Mouse (Mus musculus) T-cell, adult 2 months (primary cell): Measurements from ENCODE around the gene Myom1.
A peak's percentile ranks its signal among the peaks of the same experiment; 100 is the strongest.

Experiments
- DNase-seq: peaks from one replicate; pipeline ENCODE4 v3.0.0; 2022; ENCODE audit warnings: low spot score

Gene Myom1

DNA sequence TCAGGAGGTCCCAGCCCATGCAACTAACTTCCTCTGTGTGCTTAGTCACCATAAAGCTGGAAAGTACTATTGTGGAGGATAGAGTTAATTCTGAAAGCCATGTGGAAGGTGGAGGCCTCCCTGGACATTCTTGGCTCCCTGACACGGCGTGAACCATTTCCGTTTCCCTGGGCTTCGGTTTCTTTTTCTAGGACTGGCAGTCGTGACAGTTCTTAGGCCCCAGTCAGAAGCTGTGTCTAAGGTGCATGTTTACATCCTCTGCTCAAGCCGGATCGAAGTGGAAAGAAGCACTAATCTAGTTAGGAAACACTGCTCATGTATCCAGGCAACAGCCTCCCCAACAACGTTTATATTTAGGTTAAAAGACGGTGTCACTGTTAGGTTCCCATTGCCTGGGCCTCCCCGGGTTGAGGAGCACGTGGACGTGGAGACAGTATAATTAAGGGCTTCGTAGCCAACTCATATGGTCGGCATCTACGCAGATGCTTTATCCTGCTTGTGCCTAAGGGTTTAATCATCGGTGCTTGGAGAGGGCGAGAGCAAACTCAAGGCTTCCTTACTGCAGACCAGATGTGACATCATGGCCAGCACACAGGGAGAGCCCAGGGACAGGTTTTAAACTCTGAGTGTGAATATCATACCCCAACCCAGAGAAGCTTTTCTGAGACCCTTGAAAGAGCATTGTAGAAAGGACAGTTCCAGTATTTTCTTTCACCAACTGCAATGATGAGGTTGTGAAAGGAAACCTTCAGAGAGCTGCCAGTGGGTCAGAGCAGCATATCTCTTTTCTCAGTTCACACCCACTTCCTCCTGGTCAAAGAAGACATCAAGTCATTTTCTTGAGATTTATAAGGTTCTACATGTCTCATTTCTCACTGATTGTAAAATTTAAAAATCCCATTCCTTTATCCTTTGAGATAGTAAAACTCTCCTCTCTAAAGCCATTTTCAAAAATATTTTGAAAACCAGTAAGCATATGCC lies 100.4 kb downstream of the Myom1 start:
- peak; percentile 34 for DNase-seq

DNA sequence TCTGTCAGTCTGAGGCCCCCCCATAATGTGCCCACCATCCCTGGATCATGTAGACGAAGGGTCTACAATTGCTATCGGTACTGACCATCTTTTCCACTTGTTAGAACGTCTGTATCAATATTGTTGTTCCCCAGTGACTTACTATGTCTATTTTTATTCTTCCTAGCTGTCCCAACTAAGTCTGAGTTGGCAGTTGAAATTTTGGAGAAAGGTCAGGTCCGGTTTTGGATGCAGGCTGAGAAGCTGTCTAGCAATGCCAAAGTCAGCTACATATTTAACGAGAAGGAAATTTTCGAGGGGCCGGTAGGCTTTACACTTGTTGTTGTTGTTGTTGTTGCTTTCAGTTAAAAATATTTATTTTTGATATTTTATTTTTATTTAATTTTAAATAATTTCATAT lies 102.9 kb downstream of the Myom1 start:
- DNase-seq = no peak

DNA sequence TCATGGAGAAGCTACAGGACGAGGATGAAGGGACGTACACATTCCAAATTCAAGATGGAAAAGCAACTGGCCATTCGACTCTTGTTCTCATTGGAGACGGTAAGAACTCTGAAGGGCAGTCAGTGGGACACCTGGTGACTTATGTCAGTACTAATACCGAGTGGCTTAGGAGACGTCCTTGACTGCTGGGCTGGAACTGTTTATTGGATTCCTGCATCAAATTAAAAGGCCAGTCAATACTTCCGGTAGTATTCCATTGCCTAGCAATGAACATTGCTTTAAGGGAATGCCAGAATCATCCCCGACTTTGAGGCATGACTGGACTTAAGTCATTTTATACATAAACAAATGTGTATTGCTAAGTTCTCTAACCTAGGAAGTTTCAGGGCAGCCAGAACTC lies 103.8 kb downstream of the Myom1 start:
- no peak for DNase-seq

DNA sequence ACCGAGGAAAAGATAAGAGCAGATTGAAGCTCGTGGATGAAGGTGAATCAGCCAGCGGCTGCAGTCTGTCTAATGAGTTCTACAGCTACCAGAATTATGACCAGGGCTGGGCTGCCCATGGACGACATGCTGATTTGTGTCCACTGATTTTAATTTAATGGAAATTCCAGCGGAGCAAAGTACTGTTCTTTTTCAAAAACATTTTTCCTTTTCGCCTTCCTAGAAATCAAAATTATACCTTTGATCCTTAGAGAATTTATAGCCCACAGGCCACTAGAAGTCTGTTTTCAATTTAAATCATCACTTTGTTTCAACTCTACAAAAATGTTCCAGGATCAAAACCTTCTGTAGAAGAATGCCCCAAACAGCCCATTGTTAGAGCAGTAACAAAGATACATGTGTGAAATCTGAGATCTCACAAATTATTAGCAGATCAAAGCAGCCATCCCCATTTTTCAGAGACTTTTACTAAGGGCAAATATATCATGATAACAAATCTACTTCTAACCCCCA lies 108.4 kb downstream of the Myom1 start:
- no peak for DNase-seq

DNA sequence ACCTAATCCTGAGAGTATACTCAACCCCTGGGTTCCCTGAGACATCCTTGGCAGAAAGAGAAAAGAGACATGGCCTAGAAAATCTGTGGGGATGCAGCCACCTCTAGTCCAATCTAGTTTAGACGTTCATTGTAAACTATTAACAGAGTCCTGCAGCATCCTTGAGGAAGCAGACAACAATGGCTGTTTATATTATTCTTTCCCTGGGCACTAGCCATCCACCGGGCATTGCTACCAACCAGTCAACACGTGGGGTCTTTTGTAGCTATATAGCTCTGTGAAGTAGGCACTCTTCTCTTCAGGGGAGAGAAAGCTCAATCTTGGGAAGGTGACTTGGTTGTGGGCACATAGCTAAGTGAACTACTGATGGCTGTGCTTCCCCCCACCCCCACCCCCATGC lies 110.3 kb downstream of the Myom1 start:
- no peak for DNase-seq

DNA sequence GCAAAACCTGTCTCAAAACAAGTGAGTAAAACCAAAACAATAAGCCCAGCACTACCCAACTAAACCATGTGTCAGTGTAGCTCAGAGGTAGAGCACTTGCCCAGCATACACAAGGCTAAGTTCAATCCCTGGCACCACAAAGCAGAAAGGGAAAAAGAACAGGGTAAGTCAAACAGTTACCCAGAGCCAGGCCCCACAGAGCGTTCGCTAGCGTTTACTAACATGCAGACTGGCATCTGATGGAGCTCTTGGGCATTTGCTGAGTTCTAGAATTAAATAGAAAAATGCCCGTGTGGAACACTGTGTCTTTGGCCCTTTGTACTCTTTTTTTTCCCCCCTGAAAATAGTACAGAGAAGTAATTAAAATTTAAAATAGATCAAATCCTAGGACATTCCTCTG lies 111.8 kb downstream of the Myom1 start:
- DNase-seq = no peak

DNA sequence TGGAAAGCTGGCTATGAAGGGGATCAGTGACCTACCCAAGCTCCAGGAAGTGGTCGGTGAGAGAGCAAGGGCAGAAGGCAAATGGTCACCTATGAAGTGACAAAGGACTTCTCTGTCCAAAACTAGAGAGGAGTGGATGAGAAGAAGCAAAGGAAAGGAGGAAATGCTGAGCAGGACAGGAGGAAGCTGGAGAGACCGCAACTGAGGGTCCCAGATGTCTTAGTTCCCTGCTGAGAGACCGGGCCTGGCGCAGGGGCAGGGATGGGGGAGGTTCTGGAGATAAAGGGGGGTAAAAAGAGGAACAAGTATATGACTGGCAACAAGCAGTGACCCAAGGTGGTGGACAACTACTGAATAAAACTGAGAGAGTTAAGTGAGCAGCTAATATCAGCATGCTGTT lies 115.5 kb downstream of the Myom1 start:
- no peak for DNase-seq

DNA sequence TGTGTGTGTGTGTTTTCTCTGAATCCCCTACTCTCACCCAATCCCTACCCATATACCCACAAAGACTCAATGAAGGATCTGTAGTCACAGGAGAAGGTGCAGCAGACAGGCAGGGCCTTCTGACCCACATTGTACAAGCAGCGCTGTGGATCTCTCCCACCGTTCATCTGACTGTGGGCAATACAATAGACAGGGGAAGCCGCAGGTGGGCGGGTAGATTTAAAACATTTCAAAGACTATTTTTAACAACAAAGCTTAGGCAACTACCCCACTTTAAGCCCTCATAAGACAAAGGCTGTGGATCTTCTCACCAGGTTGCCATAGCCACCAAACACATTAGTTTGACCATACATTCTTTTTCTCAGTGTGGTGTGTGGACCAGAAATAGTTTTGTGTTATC lies 116.2 kb downstream of the Myom1 start:
- DNase-seq = peak; percentile 19

DNA sequence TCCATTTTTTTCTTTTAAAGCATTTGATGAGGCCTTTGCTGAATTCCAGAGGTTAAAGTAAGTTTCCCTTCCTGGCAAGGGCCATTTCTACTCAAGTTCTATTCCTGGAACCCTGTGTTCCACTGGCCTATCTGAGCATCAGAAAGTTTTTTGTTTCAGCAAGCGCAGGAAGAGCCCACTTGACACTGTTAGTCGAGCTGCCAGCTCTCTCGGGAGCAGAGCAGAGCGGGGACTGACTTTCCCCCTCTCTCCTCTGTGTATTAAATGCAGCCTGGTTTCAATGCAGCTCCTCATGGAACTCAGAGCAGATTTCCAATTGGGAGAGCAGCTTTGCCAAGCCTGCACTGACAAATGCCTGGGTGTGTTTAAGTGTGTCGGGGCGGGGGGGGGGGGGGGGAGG lies 118.2 kb downstream of the Myom1 start:
- no peak for DNase-seq

DNA sequence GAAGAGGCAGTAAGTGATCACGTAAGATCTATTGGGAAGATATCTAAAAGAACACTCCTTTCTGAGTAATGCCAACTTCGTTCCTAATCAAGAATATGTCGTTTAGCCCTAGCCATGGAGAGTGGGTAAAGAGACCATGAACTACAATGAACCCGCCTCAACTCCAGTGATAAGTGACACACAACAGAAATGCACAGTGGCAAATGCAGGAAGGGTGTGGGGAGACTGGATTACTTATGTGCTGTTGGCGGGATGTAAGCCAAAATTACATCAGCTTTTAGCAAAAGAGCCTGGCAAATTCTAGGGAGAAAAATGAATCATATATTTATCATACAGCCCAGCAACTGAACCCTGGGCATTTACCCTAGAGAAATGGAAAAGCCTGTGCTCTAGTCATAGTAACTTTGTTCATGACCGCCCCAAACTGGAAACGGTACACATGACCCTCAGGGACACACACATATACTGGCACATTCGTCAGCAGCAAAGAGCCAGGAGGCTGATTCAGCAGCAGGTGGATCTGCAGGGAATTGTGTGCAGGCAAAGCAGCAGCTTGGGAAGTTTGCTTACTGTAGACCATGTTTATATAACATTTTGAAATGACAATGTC lies 121.7 kb downstream of the Myom1 start:
- no peak for DNase-seq

DNA sequence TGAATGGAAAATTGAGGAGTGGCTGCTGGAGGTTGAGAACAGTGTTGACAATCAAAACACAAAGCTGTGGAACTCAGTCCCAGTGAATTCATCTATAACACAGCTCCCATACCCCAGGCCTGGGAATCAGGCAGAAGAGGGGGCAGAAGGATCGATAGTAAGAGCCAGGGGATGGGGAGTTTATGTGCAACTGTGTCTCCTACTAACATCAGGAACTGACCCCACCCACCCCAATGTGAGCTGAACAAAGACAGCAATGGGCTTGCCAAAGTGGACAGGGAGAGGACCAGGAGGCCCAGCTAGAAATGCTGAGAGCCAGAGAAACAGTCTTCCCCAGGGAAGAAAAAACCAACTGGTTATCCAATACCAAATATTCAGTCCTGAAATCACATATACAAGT lies 122.2 kb downstream of the Myom1 start:
- DNase-seq = no peak

DNA sequence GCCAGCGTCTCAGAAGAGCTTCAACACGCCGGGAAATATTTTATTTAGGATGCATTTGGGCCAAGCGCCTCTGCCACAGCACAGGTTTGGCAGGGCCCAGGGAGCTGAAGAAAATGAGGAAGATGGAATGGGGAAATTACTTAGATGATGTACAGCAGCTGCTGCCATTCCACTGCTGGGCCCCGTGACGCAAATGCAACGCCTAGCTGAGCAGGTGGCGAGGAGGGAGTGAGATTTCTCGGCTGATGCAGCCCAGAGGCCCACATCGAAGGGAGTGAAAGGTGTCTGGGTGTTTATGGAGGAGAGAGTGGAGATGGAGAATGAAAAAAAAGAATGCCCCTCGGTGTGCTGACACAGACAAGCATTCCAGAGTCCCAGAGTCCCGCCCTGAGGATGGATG lies 123.1 kb downstream of the Myom1 start:
- no peak for DNase-seq

DNA sequence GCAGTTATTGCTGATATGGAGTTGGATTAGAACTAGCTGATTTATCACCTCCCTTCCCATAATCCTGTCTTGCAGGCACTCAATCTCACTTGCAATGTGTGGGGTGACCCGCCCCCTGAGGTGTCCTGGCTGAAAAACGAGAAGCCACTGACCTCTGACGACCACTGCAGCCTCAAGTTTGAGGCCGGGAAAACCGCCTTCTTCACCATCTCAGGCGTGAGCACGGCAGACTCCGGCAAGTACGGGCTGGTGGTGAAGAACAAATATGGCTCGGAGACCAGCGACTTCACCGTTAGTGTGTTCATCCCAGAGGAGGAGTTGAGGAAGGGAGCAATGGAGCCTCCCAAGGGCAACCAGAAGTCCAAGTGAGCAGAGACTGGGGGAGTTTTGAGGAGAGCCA lies 123.6 kb downstream of the Myom1 start:
- no peak for DNase-seq

DNA sequence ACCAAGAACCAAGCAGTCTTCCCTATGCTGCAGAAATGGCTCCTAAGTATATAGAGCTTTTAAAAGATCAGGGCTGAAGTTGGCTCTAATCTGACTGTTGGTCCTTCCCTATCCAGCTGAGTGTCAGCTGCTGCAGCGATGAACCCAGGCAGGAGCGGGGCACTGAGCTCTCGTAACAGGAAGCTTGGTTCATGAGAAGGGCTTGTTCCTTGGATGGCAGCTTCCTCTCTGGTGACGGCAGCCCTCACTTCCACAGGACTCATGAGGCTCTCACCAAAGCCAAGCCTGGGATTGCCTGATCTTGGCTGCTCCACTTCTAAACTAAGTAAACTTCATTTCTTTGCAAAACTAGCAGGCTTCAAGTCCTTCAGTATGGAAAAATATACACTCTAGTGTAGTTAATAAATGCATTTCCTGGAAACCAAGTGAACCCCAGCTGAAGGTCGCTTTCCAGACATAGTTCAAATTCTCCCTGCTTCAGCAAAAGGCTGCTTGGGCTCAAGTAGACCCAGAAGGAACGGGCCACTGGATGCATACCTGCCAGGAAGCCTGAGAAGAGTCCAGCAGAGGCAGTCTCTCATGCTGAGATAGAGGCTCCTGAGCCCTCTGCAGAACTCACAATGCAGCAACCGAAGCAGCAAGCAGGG lies 125.2 kb downstream of the Myom1 start:
- DNase-seq = no peak

DNA sequence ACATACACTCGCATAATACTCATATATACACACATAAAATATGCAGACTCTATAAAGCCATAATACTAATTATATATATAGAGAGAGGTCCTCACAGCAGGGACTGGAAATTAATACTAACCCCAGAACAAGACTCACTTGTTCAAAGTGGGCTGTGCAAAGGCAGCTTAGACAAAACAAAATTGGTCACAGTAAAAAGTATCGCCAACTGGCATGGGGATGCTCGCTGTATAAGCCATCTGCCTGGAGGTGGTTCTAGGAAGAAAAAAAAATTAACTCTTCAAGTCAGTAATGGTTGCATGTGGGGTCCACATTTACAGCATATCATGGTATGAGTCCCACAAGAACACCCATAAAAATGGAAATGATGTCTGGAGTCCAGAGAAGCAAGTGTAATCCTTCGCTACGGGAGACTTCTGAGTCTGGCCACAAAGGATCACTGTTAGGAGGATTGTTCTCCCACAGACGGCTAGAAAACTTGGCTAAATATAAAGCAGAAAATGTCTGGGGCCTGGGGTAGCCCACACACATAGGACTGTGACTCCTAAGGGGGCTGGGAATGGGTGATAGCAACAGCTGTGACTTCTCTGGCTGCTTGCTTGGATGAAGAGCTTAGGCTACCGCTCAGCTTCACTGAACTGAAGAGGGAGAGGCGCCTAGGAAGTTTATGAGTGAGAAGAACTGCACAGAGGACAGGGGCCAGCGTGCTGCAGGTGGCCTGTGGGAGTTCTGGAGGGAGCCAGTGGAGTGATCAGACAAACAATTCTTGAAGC lies 127.2 kb downstream of the Myom1 start:
- DNase-seq = no peak

DNA sequence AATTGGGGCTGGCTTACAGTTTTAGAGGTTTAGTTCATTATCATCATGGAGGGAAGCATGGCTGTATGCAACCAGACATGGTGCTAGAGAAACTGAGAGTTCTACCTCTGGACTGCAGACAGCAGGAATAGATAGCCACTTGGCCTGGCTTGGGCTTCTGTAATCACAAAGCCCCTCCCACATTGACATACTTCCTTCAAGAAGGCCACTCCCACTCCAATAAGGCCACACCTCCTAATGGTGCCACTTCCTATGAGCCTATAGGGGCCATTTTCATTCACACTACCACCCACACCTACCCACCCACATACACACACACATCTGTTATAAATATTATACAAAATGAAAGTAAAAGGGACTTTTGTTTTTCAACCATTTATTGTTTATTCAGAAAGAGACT lies 129.8 kb downstream of the Myom1 start:
- peak; percentile 6 for DNase-seq

DNA sequence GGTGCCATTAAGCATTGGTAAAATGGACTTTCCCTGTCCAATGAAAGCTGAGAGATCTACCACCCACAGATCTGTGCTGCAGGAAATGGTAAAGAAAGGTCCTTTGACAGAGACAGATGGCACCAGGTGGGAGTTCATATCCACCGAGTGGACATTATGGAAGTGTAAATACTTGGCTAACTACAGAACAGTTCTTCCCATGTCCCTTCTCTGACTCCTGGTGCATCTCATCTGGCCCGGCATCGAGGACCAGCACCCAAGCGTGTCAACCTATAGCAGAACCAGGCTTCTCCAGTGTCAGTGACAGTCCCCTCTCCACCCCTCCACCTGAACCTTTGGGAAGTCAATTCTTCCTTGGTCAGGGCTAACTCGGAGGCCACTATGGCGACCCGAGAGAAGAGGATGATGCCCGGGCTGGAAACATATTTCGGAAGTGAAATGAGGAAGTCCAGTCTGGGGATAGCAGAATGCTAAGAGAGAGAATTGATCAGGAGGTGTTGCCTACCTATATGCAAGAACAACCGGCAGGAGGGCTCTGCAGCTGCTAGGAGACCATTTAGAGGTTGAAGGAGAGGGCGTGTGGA lies 130.5 kb downstream of the Myom1 start:
- DNase-seq = no peak

DNA sequence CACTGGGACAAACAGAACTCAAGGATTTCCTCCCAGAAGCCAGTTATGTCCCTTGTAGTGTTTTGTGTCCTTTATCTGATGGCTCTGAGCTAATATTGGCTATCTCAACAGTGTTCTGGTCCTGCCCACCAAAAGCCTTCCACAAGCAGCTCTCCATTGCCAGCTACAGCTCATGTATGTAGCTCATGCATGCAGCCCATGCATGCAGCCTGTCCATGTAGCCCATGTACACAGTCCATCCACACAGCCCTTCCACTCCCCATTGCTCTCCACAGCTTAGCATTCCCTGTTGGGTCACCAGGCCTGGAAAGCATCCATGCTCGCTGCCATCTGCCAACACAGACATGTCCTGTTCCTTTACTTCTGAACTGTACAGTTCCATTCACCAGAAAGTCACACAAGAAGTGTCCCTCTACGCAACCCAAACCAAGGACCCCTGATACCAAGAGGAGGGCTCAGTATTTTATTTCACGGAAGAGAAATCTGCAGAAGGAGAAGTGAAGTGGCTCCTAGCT lies 132.1 kb downstream of the Myom1 start:
- DNase-seq = no peak

DNA sequence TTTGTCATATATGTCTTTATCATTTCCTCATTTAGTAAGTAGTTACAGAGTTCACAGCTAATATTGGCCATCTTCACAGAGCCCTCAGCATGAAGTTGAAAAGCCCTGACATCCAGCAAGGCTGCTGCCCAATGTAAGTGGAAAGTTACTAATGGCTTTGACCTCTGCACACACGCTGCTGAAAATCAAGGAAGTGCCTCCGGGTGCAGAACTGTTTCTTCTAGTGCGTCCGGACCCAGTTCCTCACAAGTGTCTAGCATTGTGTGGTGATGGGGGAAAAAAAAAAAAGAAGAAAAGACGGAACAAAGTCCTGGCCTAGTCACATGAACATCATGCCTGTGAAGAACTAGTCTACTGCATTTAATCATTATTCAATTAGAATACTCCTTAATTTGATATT lies 132.7 kb downstream of the Myom1 start:
- no peak for DNase-seq

DNA sequence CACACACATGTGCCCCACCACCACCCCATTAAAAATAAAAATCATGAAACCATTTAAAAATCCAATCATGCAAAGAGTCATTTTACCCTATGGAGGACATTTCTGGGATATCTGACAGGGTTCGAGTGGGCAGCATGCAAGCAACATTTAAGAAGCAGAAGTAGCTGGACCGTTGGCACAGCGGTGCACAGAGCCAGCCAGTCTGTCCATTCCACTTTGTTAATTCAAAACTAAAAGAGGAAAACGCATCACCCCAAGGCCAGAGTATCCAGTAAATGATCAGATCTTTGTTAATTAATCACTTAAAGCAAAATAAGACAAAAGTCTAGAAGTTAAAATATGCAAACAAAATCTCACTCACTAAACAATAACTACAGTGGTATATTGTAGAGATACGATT lies 133.4 kb downstream of the Myom1 start:
- DNase-seq = no peak
